Mouse (Mus musculus): Measurements from ENCODE around the gene Plxnb1. TPM values are rescaled to one million over a fixed set of nuclear protein-coding genes. Genes with fewer than 3 reads are reported as not detected.
A peak's percentile ranks its signal among the peaks of the same experiment; 100 is the strongest.
"Not testable (repeated sequence)": the region's sequence is repeated elsewhere in the genome, so short reads cannot be mapped to it uniquely, and the experiment has no call there.

The Plxnb1 gene
- total RNA-seq, 2 experiments from 2014 or later, result 46.9 to 69.6 TPM

GRCm38 (mm10) chr9:109102541-109102940 lies 7.4 kb downstream of the Plxnb1 start:
- no peak for DNase-seq

DNA sequence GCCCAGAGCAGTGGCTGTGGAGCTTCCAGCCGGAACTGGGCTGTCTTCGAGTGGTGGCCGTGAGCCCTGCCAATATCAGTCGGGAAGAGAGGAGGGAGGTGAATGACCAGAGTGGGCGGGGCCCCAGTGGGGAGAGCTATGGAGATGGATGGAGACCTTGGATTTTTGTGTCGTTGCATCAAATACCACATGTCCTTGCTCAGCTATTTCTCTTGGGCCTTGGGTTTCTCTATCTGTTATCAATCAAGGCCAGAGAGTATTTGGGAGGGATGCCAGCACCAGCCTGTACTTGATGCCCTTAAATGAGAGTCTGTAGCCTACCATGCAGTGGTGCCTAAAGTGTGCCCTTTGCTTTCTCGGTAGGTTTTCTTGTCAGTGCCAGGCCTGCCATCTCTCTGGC lies 8.1 kb downstream of the Plxnb1 start:
- DNase-seq, result peak; percentile 91

DNA sequence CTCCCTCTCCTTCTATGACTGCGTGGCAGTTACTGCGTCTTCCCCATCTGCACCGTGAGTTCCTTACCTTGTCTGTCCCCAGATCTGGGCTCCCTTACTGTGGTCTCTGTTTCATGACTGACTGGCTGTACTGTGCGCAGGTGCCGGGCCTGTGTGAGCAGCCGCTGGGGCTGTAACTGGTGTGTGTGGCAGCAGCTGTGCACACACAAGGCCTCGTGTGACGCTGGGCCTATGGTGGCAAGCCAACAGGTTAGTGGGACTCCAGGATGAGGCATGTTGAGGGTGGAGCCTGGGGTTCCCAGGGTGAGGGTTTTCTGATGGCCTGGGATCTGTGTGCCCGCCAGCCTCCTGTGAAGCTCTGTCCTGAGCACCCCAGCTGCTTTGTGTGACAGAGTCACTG lies 8.9 kb downstream of the Plxnb1 start:
- no peak for DNase-seq

DNA sequence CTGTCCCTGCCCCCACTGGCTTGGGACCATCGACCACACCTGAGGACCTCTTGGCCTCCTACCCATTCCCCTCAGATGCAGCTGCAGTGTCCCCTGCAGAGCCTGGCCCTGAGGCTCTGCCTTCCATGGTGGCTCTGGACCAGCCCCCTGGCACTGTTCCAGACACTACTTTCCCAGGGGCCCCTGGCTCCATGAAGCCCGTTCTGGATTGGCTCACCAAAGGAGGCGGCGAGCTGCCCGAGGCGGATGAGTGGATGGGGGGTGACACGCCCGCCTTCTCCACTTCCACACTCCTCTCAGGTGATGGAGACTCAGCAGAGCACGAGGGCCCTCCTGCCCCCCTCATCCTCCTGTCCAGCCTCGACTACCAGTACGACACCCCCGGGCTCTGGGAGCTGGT lies 9.8 kb downstream of the Plxnb1 start:
- DNase-seq, result peak; percentile 80

GRCm38 (mm10) chr9:109105648-109106047 lies 10.5 kb downstream of the Plxnb1 start:
- no peak for DNase-seq

GRCm38 (mm10) chr9:109107341-109107740 lies 12.2 kb downstream of the Plxnb1 start:
- no peak for DNase-seq

DNA sequence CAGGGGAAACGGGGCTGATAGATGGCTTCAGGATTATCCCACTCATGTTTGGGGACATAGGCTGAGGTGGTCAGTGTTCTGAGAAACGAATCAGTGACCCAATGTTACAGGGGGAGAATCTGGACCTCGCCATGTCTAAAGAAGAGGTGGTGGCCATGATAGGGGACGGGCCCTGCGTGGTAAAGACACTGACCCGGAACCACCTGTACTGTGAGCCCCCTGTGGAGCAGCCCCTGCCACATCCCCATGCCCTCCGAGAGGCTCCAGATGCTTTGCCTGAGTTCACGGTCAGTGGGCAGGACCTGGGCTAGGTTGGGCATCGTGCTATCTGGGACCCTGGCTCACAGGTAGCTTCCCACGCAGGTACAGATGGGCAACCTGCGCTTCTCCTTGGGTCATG lies 15.1 kb downstream of the Plxnb1 start:
- no peak for DNase-seq

GRCm38 (mm10) chr9:109111101-109111500 lies 15.9 kb downstream of the Plxnb1 start:
- DNase-seq, result no peak

DNA sequence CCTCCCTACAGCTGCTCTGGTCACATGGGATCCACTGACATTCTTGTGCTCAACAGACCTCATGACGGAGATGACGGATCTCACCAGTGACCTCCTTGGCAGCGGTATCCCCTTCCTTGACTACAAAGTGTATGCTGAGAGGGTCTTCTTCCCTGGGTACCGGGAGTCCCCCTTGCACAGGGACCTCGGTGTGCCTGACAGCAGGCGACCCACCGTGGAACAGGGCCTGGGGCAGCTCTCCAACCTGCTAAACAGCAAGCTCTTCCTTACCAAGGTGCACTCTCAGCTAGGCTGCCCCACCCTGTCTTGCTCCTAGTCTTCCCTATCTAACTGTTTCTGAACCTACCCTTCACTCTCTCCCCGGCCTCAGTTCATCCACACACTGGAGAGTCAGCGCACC lies 16.4 kb downstream of the Plxnb1 start:
- DNase-seq, result peak; percentile 3

GRCm38 (mm10) chr9:109113331-109113730 lies 18.1 kb downstream of the Plxnb1 start:
- DNase-seq, result peak; percentile 2

DNA sequence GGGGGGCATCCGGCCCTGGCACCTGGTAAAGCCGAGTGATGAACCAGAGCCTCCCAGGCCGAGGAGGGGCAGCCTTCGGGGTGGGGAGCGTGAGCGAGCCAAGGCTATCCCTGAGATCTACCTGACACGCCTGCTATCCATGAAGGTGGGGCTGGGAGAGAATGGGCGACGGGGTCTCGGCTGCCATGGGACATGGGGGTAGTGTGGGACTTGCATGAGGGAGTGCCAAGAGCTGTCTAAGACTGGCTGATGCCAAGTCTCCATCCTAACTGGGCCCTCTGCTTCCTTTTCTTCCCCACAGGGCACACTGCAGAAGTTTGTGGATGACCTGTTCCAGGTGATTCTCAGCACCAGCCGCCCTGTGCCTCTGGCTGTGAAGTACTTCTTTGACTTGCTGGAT lies 19.1 kb downstream of the Plxnb1 start:
- peak; percentile 6 for DNase-seq

GRCm38 (mm10) chr9:109114871-109115270 lies 19.7 kb downstream of the Plxnb1 start:
- DNase-seq, result peak; percentile 15

DNA sequence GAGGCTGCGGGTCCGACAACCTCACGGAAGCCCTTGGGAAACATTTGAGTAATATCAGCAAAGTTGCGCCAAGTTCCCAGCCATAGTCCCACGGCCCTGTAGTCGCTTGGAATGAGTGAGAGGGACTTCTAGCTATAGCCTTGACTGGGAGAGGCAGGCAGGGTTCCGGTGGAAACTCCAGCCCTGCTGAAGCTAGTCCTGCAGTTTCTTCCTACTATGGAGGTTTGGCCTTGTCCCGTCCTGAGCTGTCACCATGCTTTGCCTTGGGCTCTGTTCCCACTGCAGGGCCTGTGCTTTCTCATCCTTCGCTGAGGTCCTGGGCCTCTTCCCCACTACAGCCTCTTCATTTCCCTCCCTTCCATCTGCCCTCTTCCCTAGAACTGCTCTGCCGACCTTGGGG lies 21.0 kb downstream of the Plxnb1 start:
- DNase-seq, result peak; percentile 71

DNA sequence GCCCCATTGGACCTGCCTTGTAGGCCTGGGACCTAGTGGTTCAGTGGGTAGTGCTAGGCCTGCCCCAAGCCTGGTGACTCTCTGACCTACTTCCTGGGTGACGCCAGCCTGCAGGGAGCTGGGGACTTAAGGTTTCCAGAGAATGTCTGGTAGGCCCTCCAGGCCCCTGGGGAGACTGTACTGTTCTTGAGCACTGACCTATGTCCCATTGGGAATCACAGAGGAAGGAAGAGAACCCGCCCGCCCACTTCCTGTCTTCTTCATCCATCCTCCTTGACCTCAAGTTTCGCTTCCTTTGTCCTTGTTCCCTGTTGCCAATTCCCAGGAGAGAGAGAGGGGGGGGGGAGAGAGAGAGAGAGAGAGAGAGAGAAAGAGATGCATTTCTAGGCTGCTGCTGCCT lies 22.9 kb downstream of the Plxnb1 start:
- DNase-seq, result no peak

- no peak for DNase-seq
Measured at GRCm38 (mm10) chr9:109119571-109119970, 24.4 kb downstream of the Plxnb1 start.

- no peak for DNase-seq
Measured at GRCm38 (mm10) chr9:109120956-109121355, 25.8 kb downstream of the Plxnb1 start.

DNA sequence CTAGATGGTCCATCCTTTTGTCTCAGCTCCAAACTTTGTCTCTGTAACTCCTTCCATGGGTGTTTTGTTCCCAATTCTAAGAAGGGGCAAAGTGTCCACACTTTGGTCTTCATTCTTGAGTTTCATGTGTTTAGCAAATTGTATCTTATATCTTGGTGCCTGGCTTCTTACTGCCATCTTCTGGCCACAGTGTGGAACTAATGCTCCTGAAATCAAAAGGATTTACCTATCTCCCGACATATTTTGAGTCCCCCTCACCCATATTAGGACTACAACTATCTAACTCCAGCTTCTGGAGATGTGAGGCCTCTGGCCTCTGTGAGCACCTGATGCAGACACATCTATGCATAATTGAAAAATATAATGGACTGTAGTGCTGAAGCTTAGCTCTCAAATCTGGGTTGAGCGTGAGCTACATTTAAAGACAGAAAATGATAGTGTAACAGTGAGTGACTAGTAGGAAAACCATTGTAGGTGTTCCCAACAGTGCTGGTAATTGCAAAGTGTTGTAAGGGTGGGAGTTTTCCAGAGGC lies 27.4 kb downstream of the Plxnb1 start:
- DNase-seq, result no peak

DNA sequence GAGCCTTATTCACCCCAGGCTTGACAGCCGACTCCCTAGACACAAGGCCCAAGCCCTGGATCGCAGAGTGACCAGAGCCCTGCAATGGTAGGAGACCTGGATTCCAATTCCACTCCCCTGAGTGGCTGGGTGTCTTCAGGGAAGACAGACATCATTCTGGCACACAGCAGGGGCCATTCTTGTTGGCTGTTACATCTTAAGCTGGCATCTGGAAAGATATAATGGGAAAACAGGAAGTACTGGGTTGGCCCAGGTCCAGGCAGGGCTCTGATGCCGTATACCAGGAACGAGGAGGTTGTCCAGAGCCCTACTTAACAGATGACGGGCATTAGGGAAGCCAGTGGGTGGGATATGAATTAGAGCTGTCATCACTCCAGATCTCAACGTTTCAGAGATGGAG lies 28.1 kb downstream of the Plxnb1 start:
- no peak for DNase-seq

GRCm38 (mm10) chr9:109124164-109124563 lies 29.0 kb downstream of the Plxnb1 start:
- DNase-seq, result no peak

- no peak for DNase-seq
Measured at GRCm38 (mm10) chr9:109125043-109125442, 29.9 kb downstream of the Plxnb1 start.

- no peak for DNase-seq
Measured at GRCm38 (mm10) chr9:109125481-109125880, 30.3 kb downstream of the Plxnb1 start.

DNA sequence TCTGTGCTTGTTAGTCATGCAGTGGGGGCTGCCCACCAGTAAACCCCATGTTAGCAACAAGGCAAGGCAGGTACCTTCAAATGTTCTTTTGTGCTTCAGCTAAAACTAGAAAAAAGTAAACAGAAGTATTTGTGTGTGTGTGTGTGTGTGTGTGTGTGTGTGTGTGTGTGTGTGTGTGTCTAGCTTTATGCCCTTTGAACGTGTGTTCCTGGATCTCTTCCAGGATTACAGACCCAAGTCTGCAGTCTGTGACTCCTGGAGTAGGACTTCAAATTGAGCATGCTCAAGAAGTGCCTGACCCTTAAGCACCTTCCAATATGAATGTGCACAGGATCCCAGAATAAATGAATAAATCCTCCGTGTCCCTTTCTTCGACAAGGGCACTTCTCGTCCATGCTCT lies 31.9 kb downstream of the Plxnb1 start:
- no peak for DNase-seq

GRCm38 (mm10) chr9:109128211-109128610 lies 33.0 kb downstream of the Plxnb1 start:
- DNase-seq, result peak; percentile 72

DNA sequence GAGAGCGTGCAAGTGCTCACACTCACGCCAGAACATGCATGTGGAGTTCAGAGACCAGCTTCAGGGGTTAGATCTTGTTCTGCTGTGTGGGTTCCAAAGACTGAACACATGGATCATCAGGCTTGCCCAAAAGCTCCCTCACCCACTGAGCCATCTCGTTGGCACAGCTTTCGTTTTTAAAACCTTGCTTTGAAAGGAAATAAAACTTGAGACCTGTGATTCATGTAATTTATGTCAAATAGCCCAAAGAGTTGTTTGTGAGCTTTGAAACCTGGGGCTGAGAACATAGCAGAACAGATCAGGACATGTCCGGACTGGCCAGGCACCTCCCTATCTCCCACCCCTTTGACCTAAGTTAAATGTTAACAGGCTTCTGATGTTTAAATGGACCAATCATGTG lies 34.9 kb downstream of the Plxnb1 start:
- no peak for DNase-seq

- not testable (repeated sequence) for DNase-seq
Measured at GRCm38 (mm10) chr9:109140414-109140813, 45.2 kb downstream of the Plxnb1 start.

Measured in adrenal gland, postnatal 10 days (tissue).